19 mouse cellular contexts compared by ENCODE assay signal in genomic region chr16:46331336-46331735, GRCm38 (mm10).
"Had no signal": no experiment of that assay in that cellular context is flagged by ENCODE, and none has a peak within 500 bp of the region (broad histone marks: within the 10 kb centered on the region; RNA-seq: fewer than 3 reads in every experiment).

No protein-coding gene starts in this region.

- H3K9me3 ChIP-seq: limb, embryonic 12.5 days; limb, embryonic 15.5 days; midbrain, embryonic 13.5 days; neural tube, embryonic 13.5 days; stomach, embryonic 15.5 days had no signal

- ATAC-seq: liver, postnatal 0 days; lung, postnatal 0 days; midbrain, embryonic 13.5 days had no signal

- H3K4me3 ChIP-seq: limb, embryonic 12.5 days; limb, embryonic 15.5 days; midbrain, embryonic 13.5 days; myocyte; neural tube, embryonic 13.5 days; stomach, embryonic 15.5 days had no signal

- H3K4me1 ChIP-seq: limb, embryonic 12.5 days; limb, embryonic 15.5 days; midbrain, embryonic 13.5 days; neural tube, embryonic 13.5 days; stomach, embryonic 15.5 days had no signal

- H3K4me2 ChIP-seq: limb, embryonic 12.5 days; limb, embryonic 15.5 days; liver, embryonic 11.5 days; lung, embryonic 14.5 days; midbrain, embryonic 13.5 days; neural tube, embryonic 13.5 days; stomach, embryonic 15.5 days had no signal

- H3K27me3 ChIP-seq: limb, embryonic 12.5 days; limb, embryonic 15.5 days; midbrain, embryonic 13.5 days; neural tube, embryonic 13.5 days; stomach, embryonic 15.5 days had no signal

- DNase-seq: kidney, adult 9 months; kidney, postnatal 14 days; kidney, postnatal 4 days; left cerebral cortex, postnatal 4 days; liver, postnatal 0 days; lung, embryonic 14.5 days; right cerebral cortex, postnatal 25 days; spleen, adult 18-20 months; thymus, postnatal 25 days had no signal

- H3K36me3 ChIP-seq: limb, embryonic 12.5 days; limb, embryonic 15.5 days; midbrain, embryonic 13.5 days; neural tube, embryonic 13.5 days; stomach, embryonic 15.5 days had no signal

- H3K9ac ChIP-seq: limb, embryonic 12.5 days; limb, embryonic 15.5 days; liver, embryonic 14.5 days; liver, postnatal 0 days; lung, embryonic 14.5 days; midbrain, embryonic 13.5 days; neural tube, embryonic 13.5 days; stomach, embryonic 15.5 days had no signal

- H3K27ac ChIP-seq: limb, embryonic 12.5 days; limb, embryonic 15.5 days; liver, embryonic 14.5 days; macrophage; midbrain, embryonic 13.5 days; neural tube, embryonic 13.5 days; stomach, embryonic 15.5 days had no signal
